Mouse (Mus musculus) urinary bladder, postnatal 25 days (tissue): ENCODE data around the gene Apol10a.
"Not testable (repeated sequence)": the region's sequence is repeated elsewhere in the genome, so short reads cannot be mapped to it uniquely, and the experiment has no call there.

Experiments used
- DNase-seq: peaks from one replicate; pipeline ENCODE4 v3.0.0; 2022; ENCODE audit warnings: low spot score

The Apol10a gene

GRCm38 (mm10) chr15:77476693-77477092 lies at the start of gene Apol10a:
Apol10a (plus strand) TSS chr15:77477047.
- DNase-seq: not testable (repeated sequence)

GRCm38 (mm10) chr15:77428690-77429448 lies 48.0 kb upstream of the Apol10a start:
- DNase-seq: not testable (repeated sequence)

GRCm38 (mm10) chr15:77444746-77445145 lies 32.1 kb upstream of the Apol10a start:
- not testable (repeated sequence) for DNase-seq

- DNase-seq: not testable (repeated sequence)
These were observed 31.2 kb upstream of the Apol10a start for GRCm38 (mm10) chr15:77445668-77446067.

- not testable (repeated sequence) for DNase-seq
These were observed 29.5 kb upstream of the Apol10a start, which contains the start of gene Apol7b for GRCm38 (mm10) chr15:77447392-77447791. Apol7b (minus strand) TSS chr15:77447492.

GRCm38 (mm10) chr15:77449927-77450326 lies 26.9 kb upstream of the Apol10a start:
- DNase-seq: peak; percentile 13

- not testable (repeated sequence) for DNase-seq
These were observed 2.0 kb upstream of the Apol10a start for GRCm38 (mm10) chr15:77474699-77475390.

GRCm38 (mm10) chr15:77482140-77482794 lies 5.4 kb downstream of the Apol10a start:
- no peak for DNase-seq

GRCm38 (mm10) chr15:77493181-77493580 lies 16.3 kb downstream of the Apol10a start:
- DNase-seq: not testable (repeated sequence)

- not testable (repeated sequence) for DNase-seq
These were observed 17.8 kb downstream of the Apol10a start for GRCm38 (mm10) chr15:77494694-77495093.

- DNase-seq: not testable (repeated sequence)
These were observed 31.1 kb downstream of the Apol10a start, which contains the start of gene Apol11a for GRCm38 (mm10) chr15:77507966-77508365. Apol11a (plus strand) TSS chr15:77508271.

GRCm38 (mm10) chr15:77520596-77520995 lies 43.7 kb downstream of the Apol10a start:
- DNase-seq: not testable (repeated sequence)

- DNase-seq: peak; percentile 46
These were observed 46.5 kb downstream of the Apol10a start for GRCm38 (mm10) chr15:77523186-77523843.

GRCm38 (mm10) chr15:77533216-77533615 lies 56.4 kb downstream of the Apol10a start, which contains the start of gene Apol7c:
Apol7c (minus strand) TSS chr15:77533316.
- no peak for DNase-seq

GRCm38 (mm10) chr15:77539221-77539620 lies 62.4 kb downstream of the Apol10a start:
- DNase-seq: not testable (repeated sequence)
